Mouse (Mus musculus) ZHBTc4 (cell line): ENCODE results near the gene Fry.
"Not testable (repeated sequence)": the region's sequence is repeated elsewhere in the genome, so short reads cannot be mapped to it uniquely, and the experiment has no call there.

ENCODE experiments used
- DNase-seq: peaks from one replicate; pipeline ENCODE4 v3.0.0-alpha.2; 2011; ENCODE audit warnings: low read depth, low spot score

The Fry gene

GRCm38 (mm10) chr5:150452004-150452626, 333.7 kb downstream of the Fry start:
- peak; percentile 69 for DNase-seq

GRCm38 (mm10) chr5:150452671-150453070, 334.2 kb downstream of the Fry start:
- DNase-seq, result no peak

- peak; percentile 72 for DNase-seq
These were observed 335.0 kb downstream of the Fry start for GRCm38 (mm10) chr5:150453490-150453889.

- peak; percentile 9 for DNase-seq
These were observed 338.9 kb downstream of the Fry start for GRCm38 (mm10) chr5:150457165-150457903.

- DNase-seq, result peak; percentile 39
These were observed 339.7 kb downstream of the Fry start for GRCm38 (mm10) chr5:150457904-150458739.

GRCm38 (mm10) chr5:150459801-150460200, 341.4 kb downstream of the Fry start:
- DNase-seq, result peak; percentile 56

- no peak for DNase-seq
These were observed 346.3 kb downstream of the Fry start for GRCm38 (mm10) chr5:150464721-150465120.

- no peak for DNase-seq
These were observed 346.8 kb downstream of the Fry start for GRCm38 (mm10) chr5:150465218-150465617.

- DNase-seq, result peak; percentile 42
These were observed 347.7 kb downstream of the Fry start for GRCm38 (mm10) chr5:150466132-150466531.

GRCm38 (mm10) chr5:150468431-150468830, 350.0 kb downstream of the Fry start:
- no peak for DNase-seq

- no peak for DNase-seq
These were observed 358.9 kb downstream of the Fry start for GRCm38 (mm10) chr5:150477364-150477763.

- DNase-seq, result no peak
These were observed 360.2 kb downstream of the Fry start for GRCm38 (mm10) chr5:150478612-150479011.

- DNase-seq, result peak; percentile 39
These were observed 366.8 kb downstream of the Fry start for GRCm38 (mm10) chr5:150485198-150485597.

- no peak for DNase-seq
These were observed 371.8 kb downstream of the Fry start for GRCm38 (mm10) chr5:150490285-150490684.

GRCm38 (mm10) chr5:150490821-150491220, 372.4 kb downstream of the Fry start:
- DNase-seq, result no peak

GRCm38 (mm10) chr5:150491573-150492173, 373.2 kb downstream of the Fry start:
- DNase-seq, result not testable (repeated sequence)

- peak; percentile 87 for DNase-seq
These were observed 377.3 kb downstream of the Fry start for GRCm38 (mm10) chr5:150495792-150496191.

GRCm38 (mm10) chr5:150510451-150511225, 392.2 kb downstream of the Fry start:
- DNase-seq, result no peak

GRCm38 (mm10) chr5:150513264-150513663, 394.8 kb downstream of the Fry start:
- DNase-seq, result peak; percentile 40

- no peak for DNase-seq
These were observed 395.6 kb downstream of the Fry start for GRCm38 (mm10) chr5:150514027-150514426.

GRCm38 (mm10) chr5:150518064-150518463, 399.6 kb downstream of the Fry start, which contains the start of gene Zar1l:
Gene Zar1l, minus strand, starts transcription at chr5:150518164.
- no peak for DNase-seq
